8 mouse cellular contexts compared by ENCODE assay signal in the genomic region with DNA sequence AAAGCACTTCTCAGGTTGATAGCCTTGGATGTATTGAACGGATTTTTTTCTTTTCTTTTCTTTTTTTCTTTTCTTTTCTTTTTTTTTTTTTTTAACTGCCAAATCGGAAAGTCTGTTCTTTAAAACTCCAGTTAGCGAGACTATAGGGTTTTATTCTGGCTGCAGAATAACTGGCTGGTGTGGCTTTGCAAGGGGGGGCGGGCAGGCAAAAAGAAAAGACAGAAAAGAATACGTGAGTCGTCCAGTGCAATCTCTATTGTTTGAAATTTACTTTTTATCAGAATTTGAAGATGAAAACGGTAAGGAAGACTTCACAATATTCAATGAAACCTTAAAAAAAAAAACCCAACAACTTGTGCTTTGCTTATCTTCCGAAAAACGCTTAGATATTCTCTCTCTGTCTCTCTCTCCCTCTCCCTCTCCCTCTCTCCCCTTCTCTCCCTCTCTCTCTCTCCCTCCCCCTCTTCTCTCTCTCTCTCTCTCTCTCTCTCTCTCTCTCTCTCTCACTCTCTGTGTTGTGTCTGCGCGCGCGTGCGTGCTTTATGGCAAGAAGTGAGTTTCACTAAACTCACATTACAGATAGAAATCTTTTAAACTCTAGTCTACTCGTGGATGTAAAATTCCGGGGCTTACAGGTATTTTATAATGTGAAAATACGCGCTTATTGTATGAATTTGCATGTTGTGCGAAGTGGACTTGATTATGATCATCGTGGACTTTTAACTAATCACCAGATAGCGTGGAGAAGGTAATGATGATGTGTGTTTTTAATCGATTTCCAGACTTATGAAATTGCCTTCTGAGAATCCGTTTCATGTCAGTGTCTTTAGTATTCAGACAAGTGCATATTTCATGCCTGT. TPM values are rescaled to one million over a fixed set of nuclear protein-coding genes. Genes with fewer than 3 reads are reported as not detected.
DNase-seq lines count a peak whose midpoint lies in the region; ATAC-seq and TF ChIP-seq lines count a peak whose summit lies in the region.

A gene (plus strand): TSS at position 470 of the 860 bp plus-strand sequence.

- H3K9me3 ChIP-seq in embryonic facial prominence, embryonic 15.5 days (replicated peaks) = no peaks in the 10 kb centered on the region
- H3K9me3 ChIP-seq in liver, embryonic 15.5 days (replicated peaks) = no peaks in the 10 kb centered on the region

- WGBS in embryonic facial prominence, embryonic 15.5 days = under 1% methylated on average over 23 of the region's 23 CpGs
- WGBS in liver, embryonic 15.5 days (ENCODE audit: insufficient replicate concordance) = under 1% methylated on average over 23 of the region's 23 CpGs
- WGBS in olfactory bulb, adult 2 months = 2% methylated on average over 23 of the region's 23 CpGs

- H3K27me3 ChIP-seq in embryonic facial prominence, embryonic 15.5 days = no peaks in the 10 kb centered on the region
- no peaks in the 10 kb centered on the region for H3K27me3 ChIP-seq in liver, embryonic 15.5 days

- ATAC-seq in embryonic facial prominence, embryonic 15.5 days (ENCODE audit: insufficient number of reproducible peaks, low FRiP score, low TSS enrichment, low read depth) = no peak
- ATAC-seq in liver, embryonic 15.5 days (ENCODE audit: insufficient read depth) = no peak

- H3K36me3 ChIP-seq in embryonic facial prominence, embryonic 15.5 days = no peaks in the 10 kb centered on the region
- H3K36me3 ChIP-seq in liver, embryonic 15.5 days (replicated peaks) = no peaks in the 10 kb centered on the region

- TF ChIP-seq POLR2A in olfactory bulb, adult 2 months (IDR thresholded peaks at IDR 0.05; ENCODE audit: insufficient read depth, low read depth, low read length) = no peak

- H3K9ac ChIP-seq in embryonic facial prominence, embryonic 15.5 days = peak within 1 kb of the TSS; percentile 15; the same call in 1 of the 2 replicates
- peak within 1 kb of the TSS; percentile 54 for H3K9ac ChIP-seq in liver, embryonic 15.5 days

- peak; percentile 4 to 7 for DNase-seq in layer of hippocampus, postnatal 14 days (ENCODE audit: low spot score in 2 of 2)
- no peak for DNase-seq in layer of hippocampus, adult 11-12 months (ENCODE audit: low spot score)
- peak; percentile 55 for DNase-seq in NIH3T3 (ENCODE audit: low read depth)
- peak; percentile 14 for DNase-seq in hindlimb bud, embryonic 11.5 days (ENCODE audit: extremely low spot score, low read depth, low spot score)
- DNase-seq in gastrocnemius, postnatal 10 days = no peak

- H3K27ac ChIP-seq in embryonic facial prominence, embryonic 15.5 days (replicated peaks) = peak within 1 kb of the TSS; percentile 91
- peak within 1 kb of the TSS; percentile 69 for H3K27ac ChIP-seq in liver, embryonic 15.5 days (replicated peaks)
- 0 out of 2 replicates have a peak within 1 kb of the TSS, but pooled peaks have one; percentile 35 for H3K27ac ChIP-seq in olfactory bulb, adult 2 months (ENCODE audit: insufficient read depth, low read depth, low read length)

- peak within 1 kb of the TSS; percentile 59 for H3K4me2 ChIP-seq in embryonic facial prominence, embryonic 15.5 days (replicated peaks)
- H3K4me2 ChIP-seq in liver, embryonic 15.5 days = peak within 1 kb of the TSS; percentile 89

- peaks cover 11% of the 10 kb centered on the region; the same call in 1 of the 2 replicates for H3K4me1 ChIP-seq in embryonic facial prominence, embryonic 15.5 days
- H3K4me1 ChIP-seq in liver, embryonic 15.5 days (replicated peaks) = peaks cover 26% of the 10 kb centered on the region
- 0 out of 2 replicates have a peak, but pooled peaks cover 3% of the 10 kb centered on the region for H3K4me1 ChIP-seq in olfactory bulb, adult 2 months (ENCODE audit: control insufficient read depth, insufficient read depth, low read length)

- no peak for TF ChIP-seq CTCF in olfactory bulb, adult 2 months (IDR thresholded peaks at IDR 0.05; ENCODE audit: insufficient read depth, low read depth, low read length)

- H3K4me3 ChIP-seq in embryonic facial prominence, embryonic 15.5 days (replicated peaks) = peak within 1 kb of the TSS; percentile 52
- peak within 1 kb of the TSS; percentile 70 for H3K4me3 ChIP-seq in liver, embryonic 15.5 days (replicated peaks)
- H3K4me3 ChIP-seq in olfactory bulb, adult 2 months (ENCODE audit: insufficient read depth, low read depth, low read length) = peak within 1 kb of the TSS; percentile 55

RNA-seq across cellular contexts. Expression of the gene that starts here (rescaled TPM):
- total RNA-seq in layer of hippocampus, postnatal 14 days (2021) = 1 to 10 TPM; 3.7 to 4.1 TPM
- 1.9 and 2.4 TPM in 2 replicates for polyA plus RNA-seq in embryonic facial prominence, embryonic 15.5 days (2015; fragmentation: Nextera tagmentation; extraction: Ambion mirVana)
- polyA plus RNA-seq in liver, embryonic 15.5 days (2015; fragmentation: Nextera tagmentation; extraction: Ambion mirVana) = 0.17 and 0.28 TPM in 2 replicates
- polyA plus RNA-seq in olfactory bulb, adult 2 months (2012; ENCODE audit: insufficient read depth, insufficient read length, low replicate concordance, missing spikeins) = not detected in 2 replicates
- 1 to 10 TPM; 1.1 to 1.9 TPM for total RNA-seq in gastrocnemius, postnatal 10 days (2021)

Comparison
In these comparisons a context has a peak if more than half of its experiments do, and no peak if none do; other contexts are left out.
1. DNase-seq: peak in layer of hippocampus, postnatal 14 days (2 of 2), NIH3T3 (single experiment) and hindlimb bud, embryonic 11.5 days (single experiment); none in layer of hippocampus, adult 11-12 months (single experiment) and gastrocnemius, postnatal 10 days (single experiment).
2. H3K27ac ChIP-seq: peak in every context shown above with its lines; median percentile 91 in embryonic facial prominence, embryonic 15.5 days; 69 in liver, embryonic 15.5 days; 35 in olfactory bulb, adult 2 months.
3. Peak in every context shown above with its lines, with median percentiles within 50 percentile points of each other: H3K4me3 ChIP-seq.